Mouse (Mus musculus): ENCODE data around the gene Amph. TPM values are rescaled to one million over a fixed set of nuclear protein-coding genes. Genes with fewer than 3 reads are reported as not detected.
A peak's percentile ranks its signal among the peaks of the same experiment; 100 is the strongest.

Gene Amph
- polyA plus RNA-seq, 1 experiment from 2014 or later = 4.5 TPM

GRCm38 (mm10) chr13:18949626-18950200, 1.7 kb downstream of the Amph start:
- H3K4me3 ChIP-seq (ENCODE audit: low read depth, low read length) = no peak overlapping the region
- no peaks in the 10 kb centered on the region for H3K4me1 ChIP-seq (ENCODE audit: insufficient read depth, low read depth, low read length)
- peak; percentile 33 for DNase-seq (ENCODE audit: low spot score)
- peaks cover 4% of the 10 kb centered on the region; the same call in 1 of the 2 replicates for H3K27me3 ChIP-seq (replicated peaks; ENCODE audit: insufficient read depth, low read length)
- H3K9me3 ChIP-seq (ENCODE audit: low read length) = no peaks in the 10 kb centered on the region
- no peak overlapping the region for H3K27ac ChIP-seq (ENCODE audit: low read length)
- peak overlapping the region; percentile 80 for H3K4me2 ChIP-seq (replicated peaks; ENCODE audit: low read depth, low read length)
- H3K9ac ChIP-seq (replicated peaks; ENCODE audit: low read depth) = no peak overlapping the region
- WGBS = 22% methylated on average over 11 of the region's 11 CpGs
- TF ChIP-seq CTCF (IDR thresholded peaks at IDR 0.05) = no peak
- no peak for TF ChIP-seq EP300 (IDR thresholded peaks at IDR 0.05)
- ATAC-seq = no peak
- no peaks in the 10 kb centered on the region for H3K36me3 ChIP-seq (ENCODE audit: insufficient read depth, low read length)

GRCm38 (mm10) chr13:18953575-18953974, 5.6 kb downstream of the Amph start:
- Histone ChIP-seq H3K4me1 (ENCODE audit: insufficient read depth, low read depth, low read length) (no peaks in the 10 kb centered on the region), H3K9ac (replicated peaks; ENCODE audit: low read depth) (no peak overlapping the region), H3K9me3 (ENCODE audit: low read length) (no peaks in the 10 kb centered on the region), H3K4me2 (replicated peaks; ENCODE audit: low read depth, low read length) (no peak overlapping the region), H3K36me3 (ENCODE audit: insufficient read depth, low read length) (no peaks in the 10 kb centered on the region), H3K4me3 (ENCODE audit: low read depth, low read length) (no peak overlapping the region), H3K27me3 (replicated peaks; ENCODE audit: insufficient read depth, low read length) (peaks cover 4% of the 10 kb centered on the region; the same call in 1 of the 2 replicates), H3K27ac (ENCODE audit: low read length) (no peak overlapping the region)
- WGBS = 74% methylated on average over 4 of the region's 4 CpGs
- DNase-seq (ENCODE audit: low spot score) (no peak), ATAC-seq (no peak)
- TF ChIP-seq EP300 (IDR thresholded peaks at IDR 0.05) (no peak), CTCF (IDR thresholded peaks at IDR 0.05) (no peak)

DNA sequence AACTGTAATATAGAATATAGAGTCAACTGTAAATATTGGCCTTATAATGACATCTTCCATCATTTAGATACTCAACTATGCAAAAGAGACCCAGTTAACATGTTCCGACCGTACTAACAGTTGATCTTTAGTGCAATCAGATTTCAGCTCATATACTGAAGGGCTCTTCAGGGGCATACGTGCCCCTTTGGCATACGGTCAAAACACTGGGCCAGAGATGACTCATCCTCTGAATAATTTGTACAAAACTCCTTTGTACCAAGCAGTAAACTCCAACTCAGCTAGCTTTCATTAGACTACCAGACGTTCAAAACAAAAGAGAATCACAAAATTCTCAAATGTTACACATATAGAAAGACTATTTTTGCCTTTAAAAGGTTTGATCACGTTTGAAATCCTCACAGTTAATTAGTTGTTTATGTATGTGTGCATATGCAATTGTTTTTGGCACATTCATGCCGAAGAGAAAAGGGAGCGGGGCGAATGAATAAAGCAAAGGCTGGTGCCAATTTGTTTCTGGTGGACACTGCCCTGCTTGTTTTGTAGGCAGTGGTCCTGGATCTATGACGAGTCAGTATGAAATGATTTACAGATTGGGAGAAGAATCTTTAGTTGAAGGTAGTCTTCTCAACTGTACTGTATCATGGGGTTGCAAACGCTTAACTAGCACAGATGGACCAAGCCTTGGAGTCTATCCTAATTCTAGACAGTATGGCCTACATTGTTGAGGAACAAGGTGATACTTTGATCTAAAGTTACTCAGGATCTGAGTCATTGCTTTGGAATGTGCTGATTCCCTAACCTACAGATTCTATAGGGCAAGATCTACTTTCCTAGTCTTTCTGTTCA, 8.3 kb downstream of the Amph start:
- H3K9me3 ChIP-seq (ENCODE audit: low read length) = no peaks in the 10 kb centered on the region

DNA sequence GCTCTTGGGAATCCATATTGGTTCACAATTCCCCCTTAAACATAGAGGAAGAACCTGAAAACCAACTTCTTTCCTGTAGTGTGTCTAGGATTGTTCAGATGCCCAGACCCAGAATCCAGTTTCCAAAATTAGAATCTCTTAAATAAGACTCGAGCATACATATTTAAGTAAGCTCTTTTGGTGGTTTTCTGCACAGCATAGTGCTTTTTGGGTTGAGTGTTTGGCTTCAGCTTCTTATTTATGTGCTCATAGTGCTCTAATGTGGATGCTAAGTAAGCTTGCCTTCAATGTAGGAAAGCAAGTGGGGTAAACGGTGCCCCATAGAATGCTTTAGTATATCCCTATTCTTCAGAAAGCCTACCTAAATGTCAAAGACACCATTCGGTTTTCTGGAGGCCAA, 9.0 kb downstream of the Amph start:
- no peak overlapping the region for H3K4me2 ChIP-seq (replicated peaks; ENCODE audit: low read depth, low read length)
- no peak overlapping the region for H3K27ac ChIP-seq (ENCODE audit: low read length)
- H3K27me3 ChIP-seq (replicated peaks; ENCODE audit: insufficient read depth, low read length) = no peaks in the 10 kb centered on the region
- H3K9ac ChIP-seq (replicated peaks; ENCODE audit: low read depth) = no peak overlapping the region
- ATAC-seq (no peak), DNase-seq (ENCODE audit: low spot score) (no peak)
- H3K9me3 ChIP-seq (ENCODE audit: low read length) = no peaks in the 10 kb centered on the region
- no peaks in the 10 kb centered on the region for H3K4me1 ChIP-seq (ENCODE audit: insufficient read depth, low read depth, low read length)
- no peak overlapping the region for H3K4me3 ChIP-seq (ENCODE audit: low read depth, low read length)
- TF ChIP-seq EP300 (IDR thresholded peaks at IDR 0.05) (no peak), CTCF (IDR thresholded peaks at IDR 0.05) (no peak)
- H3K36me3 ChIP-seq (ENCODE audit: insufficient read depth, low read length) = no peaks in the 10 kb centered on the region
- WGBS = 81% methylated on average over 3 of the region's 3 CpGs

More for the DNA sequence above, 8.3 kb downstream of the Amph start:
- Histone ChIP-seq H3K36me3 (ENCODE audit: insufficient read depth, low read length) (no peaks in the 10 kb centered on the region), H3K4me2 (replicated peaks; ENCODE audit: low read depth, low read length) (no peak overlapping the region), H3K9ac (replicated peaks; ENCODE audit: low read depth) (no peak overlapping the region), H3K4me1 (ENCODE audit: insufficient read depth, low read depth, low read length) (no peaks in the 10 kb centered on the region), H3K27me3 (replicated peaks; ENCODE audit: insufficient read depth, low read length) (no peaks in the 10 kb centered on the region), H3K27ac (ENCODE audit: low read length) (no peak overlapping the region), H3K4me3 (ENCODE audit: low read depth, low read length) (no peak overlapping the region)
- TF ChIP-seq CTCF (IDR thresholded peaks at IDR 0.05) (no peak), EP300 (IDR thresholded peaks at IDR 0.05) (no peak)
- ATAC-seq (no peak), DNase-seq (ENCODE audit: low spot score) (no peak)
- WGBS = 64% methylated on average over 11 of the region's 11 CpGs

DNA sequence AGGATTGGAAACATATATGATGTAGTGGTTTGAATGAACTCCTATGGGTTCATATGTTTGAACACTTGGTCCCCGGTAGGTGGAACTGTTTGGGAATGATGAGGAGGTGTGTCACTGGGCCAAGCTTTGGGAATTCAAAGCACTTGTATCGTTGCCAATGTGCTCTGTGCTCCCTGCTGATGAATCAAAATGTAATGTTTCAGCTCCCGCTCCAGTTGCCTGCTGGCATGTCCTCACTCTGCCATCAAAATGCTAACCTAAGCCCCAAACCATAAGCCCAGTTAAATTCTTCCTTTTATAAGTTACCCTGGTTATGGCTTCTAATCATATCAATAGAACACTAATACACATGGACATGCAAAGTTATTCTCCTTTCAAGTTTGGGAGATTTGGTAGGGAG, 24.6 kb downstream of the Amph start:
- TF ChIP-seq CTCF (IDR thresholded peaks at IDR 0.05) (no peak), EP300 (IDR thresholded peaks at IDR 0.05) (no peak)
- Histone ChIP-seq H3K4me3 (ENCODE audit: low read depth, low read length) (no peak overlapping the region), H3K4me1 (ENCODE audit: insufficient read depth, low read depth, low read length) (no peaks in the 10 kb centered on the region), H3K27ac (ENCODE audit: low read length) (no peak overlapping the region), H3K9me3 (ENCODE audit: low read length) (no peaks in the 10 kb centered on the region), H3K9ac (replicated peaks; ENCODE audit: low read depth) (no peak overlapping the region), H3K27me3 (replicated peaks; ENCODE audit: insufficient read depth, low read length) (no peaks in the 10 kb centered on the region), H3K36me3 (ENCODE audit: insufficient read depth, low read length) (no peaks in the 10 kb centered on the region), H3K4me2 (replicated peaks; ENCODE audit: low read depth, low read length) (no peak overlapping the region)
- WGBS = 75% methylated on average over 3 of the region's 3 CpGs
- DNase-seq (ENCODE audit: low spot score) (no peak), ATAC-seq (no peak)

GRCm38 (mm10) chr13:18974351-18974750, 26.3 kb downstream of the Amph start:
- TF ChIP-seq CTCF (IDR thresholded peaks at IDR 0.05) (no peak), EP300 (IDR thresholded peaks at IDR 0.05) (no peak)
- no peaks in the 10 kb centered on the region for H3K4me1 ChIP-seq (ENCODE audit: insufficient read depth, low read depth, low read length)
- DNase-seq (ENCODE audit: low spot score) (no peak), ATAC-seq (no peak)
- no peak overlapping the region for H3K9ac ChIP-seq (replicated peaks; ENCODE audit: low read depth)
- no peaks in the 10 kb centered on the region for H3K36me3 ChIP-seq (ENCODE audit: insufficient read depth, low read length)
- 89% methylated on average over 5 of the region's 5 CpGs for WGBS
- H3K9me3 ChIP-seq (ENCODE audit: low read length) = no peaks in the 10 kb centered on the region
- no peaks in the 10 kb centered on the region for H3K27me3 ChIP-seq (replicated peaks; ENCODE audit: insufficient read depth, low read length)
- H3K27ac ChIP-seq (ENCODE audit: low read length) = no peak overlapping the region
- no peak overlapping the region for H3K4me2 ChIP-seq (replicated peaks; ENCODE audit: low read depth, low read length)
- H3K4me3 ChIP-seq (ENCODE audit: low read depth, low read length) = no peak overlapping the region

All from lung, postnatal 0 days (tissue).